Mouse (Mus musculus): ENCODE measurements at regions not wholly inside any gene's neighbourhood (a gene's known extent, or its start where the extent isn't known, plus 50 kb on each side); places are given as distances from the start of the nearest gene placed in this dataset.

DNA sequence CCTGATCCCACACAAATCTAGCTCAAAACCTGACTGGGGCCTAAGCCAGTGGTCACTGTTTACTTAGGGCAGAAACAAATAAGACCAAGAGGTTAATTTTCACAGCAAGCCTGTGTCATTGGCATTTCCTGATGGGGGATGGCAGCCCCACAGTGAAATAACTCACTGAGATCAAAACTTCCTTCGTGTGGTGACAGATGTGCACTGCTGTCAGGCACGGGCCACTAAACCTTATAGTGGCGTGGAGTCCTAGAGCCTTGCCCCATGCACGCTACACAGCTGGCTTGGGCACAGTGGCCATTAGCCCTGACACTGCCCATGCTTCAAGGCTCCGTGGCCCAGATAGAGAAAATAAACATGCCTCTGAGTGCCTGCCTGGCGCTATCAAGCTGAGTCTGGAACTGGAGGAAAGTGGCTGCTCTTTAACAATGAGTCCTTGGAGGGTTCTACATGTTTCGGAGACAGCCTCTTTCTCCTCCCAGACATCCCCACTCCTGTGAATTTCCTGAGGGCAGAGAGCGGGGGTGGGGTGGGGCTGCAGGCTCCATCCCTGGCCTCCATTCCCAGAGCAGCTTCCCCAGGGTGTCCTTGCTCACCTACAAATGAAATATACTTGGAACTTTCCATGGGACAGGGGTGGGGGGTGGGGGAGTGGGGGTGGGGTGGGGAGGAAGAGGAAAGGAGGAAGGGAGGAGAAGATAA, 52.9 kb upstream of the Lrpap1 start:
- Histone ChIP-seq H3K4me3 (ENCODE audit: insufficient read depth, low read depth, low read length) (no peak overlapping the region), H3K4me1 (ENCODE audit: control insufficient read depth, insufficient read depth, low read length) (peaks cover 4% of the 10 kb centered on the region; the same call in 1 of the 2 replicates), H3K27ac (ENCODE audit: insufficient read depth, low read depth, low read length) (no peak overlapping the region)
- TF ChIP-seq POLR2A (IDR thresholded peaks at IDR 0.05; ENCODE audit: insufficient read depth, low read depth, low read length) (no peak), CTCF (IDR thresholded peaks at IDR 0.05; ENCODE audit: insufficient read depth, low read depth, low read length) (no peak)
- WGBS: 77% methylated on average over 8 of the region's 8 CpGs

DNA sequence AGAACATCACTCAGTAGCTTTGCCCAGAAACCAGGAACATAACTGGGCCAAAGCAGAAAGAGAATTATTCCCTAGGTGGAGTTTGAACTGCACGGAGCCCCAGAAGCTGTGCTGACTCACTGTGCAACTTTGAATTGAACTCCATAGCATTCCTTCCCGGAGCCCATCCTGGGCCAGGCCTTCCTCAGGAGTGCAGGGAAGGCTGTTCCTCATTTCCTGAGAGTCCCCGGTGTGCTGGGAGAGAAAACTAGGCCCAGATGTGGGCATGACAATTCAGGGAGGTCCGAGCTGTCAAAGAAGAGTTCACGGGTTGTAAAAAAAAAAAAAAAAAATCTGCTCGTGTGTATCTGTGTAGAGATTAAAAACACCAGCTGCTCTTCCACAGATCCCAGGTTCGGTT, 50.8 kb upstream of the Lrpap1 start:
- Histone ChIP-seq H3K4me1 (ENCODE audit: control insufficient read depth, insufficient read depth, low read length) (peaks cover 4% of the 10 kb centered on the region; the same call in 1 of the 2 replicates), H3K27ac (ENCODE audit: insufficient read depth, low read depth, low read length) (no peak overlapping the region), H3K4me3 (ENCODE audit: insufficient read depth, low read depth, low read length) (no peak overlapping the region)
- WGBS: 90% methylated on average over 7 of the region's 7 CpGs
- TF ChIP-seq CTCF (IDR thresholded peaks at IDR 0.05; ENCODE audit: insufficient read depth, low read depth, low read length) (no peak), POLR2A (IDR thresholded peaks at IDR 0.05; ENCODE audit: insufficient read depth, low read depth, low read length) (no peak)

DNA sequence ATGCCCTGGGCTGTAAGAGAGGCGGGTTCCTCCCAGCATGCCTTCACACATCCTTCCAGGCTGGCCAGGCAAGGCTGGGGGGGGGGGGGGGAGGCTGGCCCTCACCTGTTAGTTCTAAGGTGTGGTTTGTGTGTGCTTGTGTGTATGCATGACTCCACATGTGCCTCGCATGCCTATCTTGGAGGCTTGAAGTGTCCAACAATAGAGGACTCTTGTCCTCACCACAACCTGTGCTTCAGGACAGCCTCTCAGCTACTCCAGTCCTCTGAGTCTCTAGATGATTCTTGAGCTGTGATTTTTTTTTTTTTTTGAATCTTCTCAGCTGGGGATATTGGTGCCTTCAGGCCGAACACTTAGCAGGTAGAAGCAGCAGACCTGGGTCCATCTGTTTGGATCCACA, 50.2 kb upstream of the Lrpap1 start:
- Histone ChIP-seq H3K27ac (ENCODE audit: insufficient read depth, low read depth, low read length) (no peak overlapping the region), H3K4me1 (ENCODE audit: control insufficient read depth, insufficient read depth, low read length) (peaks cover 4% of the 10 kb centered on the region; the same call in 1 of the 2 replicates), H3K4me3 (ENCODE audit: insufficient read depth, low read depth, low read length) (no peak overlapping the region)
- 93% methylated on average over 3 of the region's 3 CpGs for WGBS
- TF ChIP-seq POLR2A (IDR thresholded peaks at IDR 0.05; ENCODE audit: insufficient read depth, low read depth, low read length) (no peak), CTCF (IDR thresholded peaks at IDR 0.05; ENCODE audit: insufficient read depth, low read depth, low read length) (no peak)

All from olfactory bulb, adult 2 months (tissue).